Mouse (Mus musculus): ENCODE measurements around the gene Hyal1.

Gene Hyal1

DNA sequence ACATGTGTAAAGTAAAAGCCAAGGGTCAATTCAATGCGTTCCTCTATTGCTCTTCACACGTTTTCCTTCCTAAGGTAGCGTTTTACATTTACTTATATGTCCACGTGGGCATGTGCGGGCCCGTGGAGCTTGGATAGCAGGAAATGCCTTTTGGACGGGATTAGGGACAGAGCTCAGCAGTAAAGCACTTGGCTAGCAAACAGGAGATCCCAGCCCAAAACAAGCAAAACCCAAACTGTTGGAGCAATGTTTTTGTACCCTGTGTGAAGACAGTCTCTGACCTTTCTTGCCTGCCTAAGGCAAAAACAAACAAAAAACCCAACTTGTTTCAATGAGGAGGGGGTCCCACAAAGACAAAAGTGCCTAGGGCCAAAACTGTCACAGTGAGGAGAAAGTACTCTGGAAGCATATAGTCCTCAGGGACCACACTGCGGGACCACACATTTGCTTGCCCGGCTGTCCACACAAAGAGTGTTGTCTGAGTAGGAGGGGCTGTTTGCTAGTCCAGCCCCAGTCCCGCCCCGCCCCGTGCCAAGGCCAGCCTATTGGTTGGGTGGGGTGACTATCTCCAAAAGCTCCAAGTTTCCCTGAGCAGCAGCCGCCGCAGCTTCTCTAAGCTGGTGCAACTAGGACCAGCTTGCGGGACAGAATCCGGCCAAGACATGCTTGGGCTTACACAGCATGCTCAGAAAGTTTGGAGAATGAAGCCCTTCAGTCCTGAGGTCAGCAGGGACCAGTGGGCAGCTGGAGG lies at the start of gene Hyal1:
Gene Hyal1 (plus strand): TSS at position 571 of the 751 bp plus-strand sequence.
- no peak for DNase-seq (ENCODE audit: low spot score)

DNA sequence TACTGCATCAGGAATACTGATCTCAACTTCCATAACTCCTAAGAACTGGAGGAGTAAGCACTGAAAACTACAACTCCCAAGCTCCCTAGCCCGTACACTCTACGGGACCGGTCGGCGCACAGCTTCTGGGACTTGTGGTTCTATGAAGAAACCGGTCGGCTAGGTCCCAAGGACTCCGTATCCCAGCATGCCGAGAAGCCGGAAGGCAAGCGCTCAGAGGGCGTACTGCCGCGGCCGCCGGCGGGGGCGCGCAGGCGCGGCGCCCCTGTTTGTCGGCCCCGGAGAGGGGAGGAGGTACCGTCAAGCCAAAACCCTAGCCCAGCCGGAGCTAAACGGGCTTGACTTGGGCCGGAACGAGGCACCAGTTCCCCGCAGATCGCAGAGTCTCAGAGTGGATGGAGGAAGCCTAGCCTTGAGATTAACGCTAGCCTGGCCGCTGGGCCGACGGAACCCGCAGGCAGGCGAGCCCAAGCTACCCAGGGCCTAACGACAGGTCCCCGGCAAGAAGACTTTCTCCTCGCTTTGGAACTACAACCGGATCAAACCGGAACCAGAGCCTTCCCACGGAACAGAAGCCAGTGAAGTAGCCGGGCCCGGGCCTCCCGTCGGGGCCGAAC lies 42.8 kb upstream of the Hyal1 start, which contains the start of gene Tmem115:
Gene Tmem115 (plus strand): TSS at position 155 of the 617 bp plus-strand sequence.
- DNase-seq (ENCODE audit: low spot score), result peak; percentile 96

DNA sequence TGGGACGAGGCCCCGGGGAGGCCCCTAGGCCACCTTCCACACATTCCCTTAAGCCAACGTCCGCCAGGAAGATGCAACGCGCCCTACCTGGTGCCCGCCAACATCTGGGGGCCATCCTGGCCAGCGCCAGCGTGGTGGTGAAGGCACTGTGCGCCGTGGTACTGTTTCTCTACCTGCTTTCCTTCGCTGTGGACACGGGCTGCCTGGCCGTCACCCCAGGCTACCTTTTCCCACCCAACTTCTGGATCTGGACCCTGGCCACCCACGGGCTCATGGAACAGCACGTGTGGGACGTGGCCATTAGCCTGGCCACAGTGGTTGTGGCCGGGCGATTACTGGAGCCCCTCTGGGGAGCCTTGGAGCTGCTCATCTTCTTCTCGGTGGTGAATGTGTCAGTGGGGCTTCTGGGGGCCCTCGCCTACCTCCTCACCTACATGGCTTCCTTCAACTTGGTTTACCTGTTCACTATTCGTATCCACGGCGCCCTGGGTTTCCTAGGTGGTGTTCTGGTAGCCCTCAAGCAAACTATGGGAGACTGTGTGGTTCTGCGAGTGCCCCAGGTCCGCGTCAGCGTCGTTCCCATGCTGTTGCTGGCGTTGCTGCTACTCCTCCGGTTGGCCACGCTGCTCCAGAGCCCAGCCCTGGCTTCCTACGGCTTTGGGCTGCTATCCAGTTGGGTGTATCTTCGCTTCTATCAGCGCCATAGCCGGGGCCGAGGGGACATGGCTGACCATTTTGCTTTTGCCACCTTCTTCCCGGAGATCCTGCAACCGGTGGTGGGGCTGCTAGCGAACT lies 42.1 kb upstream of the Hyal1 start:
- DNase-seq (ENCODE audit: low spot score), result no peak

DNA sequence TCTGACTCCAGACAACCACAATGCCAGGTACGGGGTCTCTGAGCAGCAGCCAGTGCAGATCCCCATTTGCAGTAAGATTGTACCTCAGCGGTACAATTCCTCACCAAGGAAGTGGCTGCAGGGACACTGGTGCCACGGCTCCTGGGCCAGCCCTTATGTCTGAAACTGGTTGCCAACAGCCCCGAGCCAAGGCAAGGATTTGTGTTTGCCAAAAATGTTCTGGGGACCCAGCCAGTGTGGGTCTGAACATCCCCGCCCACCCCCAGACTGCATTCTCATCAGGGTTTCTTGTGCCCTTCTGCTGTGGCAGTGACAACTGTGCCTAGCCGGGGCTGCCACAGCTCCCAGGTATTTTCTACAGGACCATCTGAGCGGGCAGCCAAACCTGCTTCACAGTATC lies 38.5 kb upstream of the Hyal1 start:
- DNase-seq (ENCODE audit: low spot score), result no peak

DNA sequence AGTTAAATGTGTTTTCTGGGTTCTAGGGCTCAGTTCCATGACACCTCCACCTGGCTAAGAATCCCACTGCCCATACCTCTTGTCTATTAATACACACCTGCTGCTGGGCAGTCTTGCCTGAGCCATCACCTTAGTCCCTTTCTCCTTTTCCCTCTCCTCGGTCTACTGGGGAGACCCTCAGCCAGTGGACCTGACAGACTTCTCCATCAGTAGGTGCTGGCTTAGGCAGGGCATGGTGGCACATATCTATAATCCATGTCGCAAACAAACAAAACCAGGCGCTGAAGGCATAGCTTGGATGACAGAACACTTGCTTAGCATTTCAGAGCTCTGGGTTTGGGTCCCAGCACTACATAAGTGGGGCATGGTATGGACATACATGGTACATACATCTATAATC lies 38.0 kb upstream of the Hyal1 start:
- DNase-seq (ENCODE audit: low spot score), result no peak

DNA sequence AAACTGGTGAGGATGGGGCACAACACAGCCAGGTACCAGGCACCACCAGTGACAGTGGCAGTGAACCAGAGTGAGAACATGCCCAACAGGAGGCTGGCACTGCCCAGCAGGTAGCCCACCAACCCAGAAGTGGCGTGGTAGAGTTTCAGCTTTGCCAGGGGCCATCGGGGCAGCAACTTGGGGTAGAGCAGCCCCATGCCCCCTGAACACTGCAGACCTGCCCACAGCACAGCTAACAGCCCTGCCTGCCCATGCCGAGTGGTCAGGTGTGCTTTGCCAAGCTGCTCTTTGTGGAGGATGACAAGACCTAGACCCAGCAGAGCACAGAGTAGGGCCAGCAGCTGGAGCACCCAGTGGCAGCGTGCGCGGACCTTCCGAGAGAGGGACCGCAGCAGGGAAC lies 36.8 kb upstream of the Hyal1 start:
- no peak for DNase-seq (ENCODE audit: low spot score)

DNA sequence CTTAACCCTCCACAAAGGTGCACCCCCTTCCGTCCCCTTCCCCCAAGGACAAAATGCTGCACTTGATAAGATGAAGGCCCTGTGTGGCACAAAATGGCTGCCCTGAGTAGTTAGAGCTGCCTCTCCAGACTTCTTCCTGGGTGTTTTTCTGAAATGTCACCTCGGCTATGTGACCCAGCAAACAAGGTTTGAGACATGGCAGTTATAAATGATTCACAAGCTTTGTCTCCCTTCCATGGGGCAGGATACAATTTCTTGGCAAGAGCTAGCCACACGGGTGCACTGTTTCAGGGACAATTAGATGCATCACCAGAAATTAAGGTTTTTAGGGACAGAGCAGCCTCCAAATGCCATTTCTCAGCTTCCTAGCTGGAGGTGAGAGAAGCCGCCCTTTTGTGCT lies 36.3 kb upstream of the Hyal1 start:
- no peak for DNase-seq (ENCODE audit: low spot score)

DNA sequence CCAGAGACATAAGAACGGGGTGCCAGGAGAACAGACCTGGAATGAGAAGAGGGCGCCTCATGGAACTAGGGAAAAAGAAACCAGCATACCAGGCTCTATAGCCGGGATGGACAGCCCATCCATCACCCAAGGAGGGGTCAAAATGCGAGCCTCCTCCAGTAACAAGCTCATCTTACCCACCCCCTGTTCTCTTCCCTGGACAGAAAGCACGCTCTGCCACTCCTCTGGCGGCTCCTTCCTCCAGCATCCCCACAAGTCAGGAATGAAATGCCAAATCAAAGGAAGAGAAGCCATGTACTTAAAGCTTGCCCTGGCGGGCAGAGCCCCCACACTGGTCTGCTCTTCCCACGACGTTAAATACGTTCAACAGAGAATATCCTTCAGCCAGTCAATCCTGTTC lies 35.7 kb upstream of the Hyal1 start:
- DNase-seq (ENCODE audit: low spot score), result no peak

DNA sequence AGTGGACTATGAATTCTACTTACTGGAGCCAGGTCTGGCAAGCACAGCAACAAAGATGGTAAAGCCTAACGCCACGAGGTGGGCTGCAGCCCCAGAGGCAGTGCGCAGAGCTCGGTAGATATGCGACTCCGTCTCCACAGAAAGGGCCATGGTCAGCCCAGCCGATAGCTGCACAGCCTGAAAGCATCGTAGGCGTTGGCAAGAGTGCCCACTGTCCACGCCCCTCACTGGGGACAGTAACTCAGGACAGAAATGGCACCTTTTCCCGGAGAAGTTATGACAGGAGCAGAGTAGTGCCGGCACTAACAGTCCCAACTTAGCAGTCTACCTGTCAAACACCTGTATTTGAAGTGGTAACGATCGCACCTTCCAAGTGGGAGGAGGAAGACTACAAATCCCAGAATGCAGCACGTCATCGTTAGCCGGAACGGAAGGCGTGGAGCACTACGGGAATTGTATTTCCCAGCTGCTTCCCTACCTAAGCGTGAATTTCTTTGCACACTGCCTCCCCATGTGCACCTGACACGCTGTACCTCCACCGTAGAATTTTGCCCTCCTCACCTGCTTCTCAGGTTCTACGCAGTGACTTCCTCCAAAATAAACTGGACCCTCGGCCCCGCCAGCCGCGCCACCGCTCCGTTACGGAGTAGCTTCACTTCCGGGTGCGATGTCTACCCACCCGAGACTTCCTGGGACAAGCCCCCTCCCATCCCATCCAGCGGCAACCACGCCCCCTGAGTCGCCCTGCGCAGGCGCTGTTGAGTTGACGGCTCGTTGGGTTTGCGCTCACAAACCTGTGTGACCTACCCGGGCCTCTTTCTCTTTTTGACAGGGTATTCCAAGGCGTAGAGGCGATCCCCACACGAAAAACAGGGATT lies 35.0 kb upstream of the Hyal1 start, which contains the start of the genes Cyb561d2 and Nprl2:
Gene Cyb561d2 (minus strand): TSS at position 720 of the 878 bp plus-strand sequence.
Gene Nprl2 (plus strand): TSS at position 753 of the 878 bp plus-strand sequence.
- peak; percentile 95 for DNase-seq (ENCODE audit: low spot score)

DNA sequence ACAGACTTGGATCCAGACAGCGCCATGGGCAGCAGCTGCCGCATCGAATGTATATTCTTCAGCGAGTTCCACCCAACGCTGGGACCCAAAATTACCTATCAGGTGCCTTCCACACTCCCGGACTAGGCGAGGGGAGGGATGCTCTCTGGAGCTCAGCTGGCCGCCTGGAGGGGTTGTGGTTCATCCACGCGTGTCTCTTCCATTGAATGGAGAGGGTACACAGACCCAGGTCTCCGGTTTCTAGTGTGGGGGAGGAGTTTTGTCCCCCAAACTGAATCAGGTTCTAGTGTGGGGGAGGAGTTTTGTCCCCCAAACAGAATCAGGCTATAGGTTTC lies 34.4 kb upstream of the Hyal1 start:
- DNase-seq (ENCODE audit: low spot score), result no peak

DNA sequence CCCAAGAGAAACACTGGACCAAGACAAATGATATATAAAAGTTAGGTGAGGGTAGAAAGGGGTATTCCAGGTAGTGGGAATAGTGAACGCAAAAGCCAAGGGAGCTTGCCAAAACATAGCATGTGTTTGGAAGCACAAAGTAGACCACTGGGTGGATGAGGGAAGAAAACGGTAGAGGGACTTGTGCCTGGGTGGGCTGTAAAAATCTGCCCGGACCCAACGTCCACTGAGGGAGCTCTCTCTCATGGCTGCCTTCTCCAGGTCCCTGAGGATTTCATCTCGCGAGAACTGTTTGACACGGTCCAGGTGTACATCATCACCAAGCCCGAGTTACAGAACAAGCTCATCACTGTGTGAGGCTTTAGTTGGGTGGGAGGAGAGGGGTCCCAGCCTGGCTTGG lies 34.0 kb upstream of the Hyal1 start:
- peak; percentile 35 for DNase-seq (ENCODE audit: low spot score)

DNA sequence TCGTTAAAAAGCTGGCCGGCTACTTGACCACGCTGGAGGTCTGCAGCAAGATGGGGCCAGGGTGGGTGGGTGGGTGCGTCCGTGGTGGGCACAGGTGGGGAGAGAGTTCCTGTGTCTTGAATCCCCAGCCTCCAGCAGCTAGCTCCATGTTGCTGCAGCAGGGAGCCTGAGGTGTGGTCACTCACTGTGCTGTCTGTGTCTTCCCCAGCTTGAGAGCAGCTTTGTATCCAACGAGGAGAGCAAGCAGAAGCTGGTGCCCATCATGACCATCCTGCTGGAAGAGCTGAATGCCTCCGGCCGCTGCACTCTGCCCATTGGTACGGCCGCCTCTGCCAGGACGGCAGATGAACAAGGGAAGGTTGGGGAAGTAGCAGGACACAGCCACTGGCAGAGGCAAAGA lies 33.4 kb upstream of the Hyal1 start:
- no peak for DNase-seq (ENCODE audit: low spot score)

DNA sequence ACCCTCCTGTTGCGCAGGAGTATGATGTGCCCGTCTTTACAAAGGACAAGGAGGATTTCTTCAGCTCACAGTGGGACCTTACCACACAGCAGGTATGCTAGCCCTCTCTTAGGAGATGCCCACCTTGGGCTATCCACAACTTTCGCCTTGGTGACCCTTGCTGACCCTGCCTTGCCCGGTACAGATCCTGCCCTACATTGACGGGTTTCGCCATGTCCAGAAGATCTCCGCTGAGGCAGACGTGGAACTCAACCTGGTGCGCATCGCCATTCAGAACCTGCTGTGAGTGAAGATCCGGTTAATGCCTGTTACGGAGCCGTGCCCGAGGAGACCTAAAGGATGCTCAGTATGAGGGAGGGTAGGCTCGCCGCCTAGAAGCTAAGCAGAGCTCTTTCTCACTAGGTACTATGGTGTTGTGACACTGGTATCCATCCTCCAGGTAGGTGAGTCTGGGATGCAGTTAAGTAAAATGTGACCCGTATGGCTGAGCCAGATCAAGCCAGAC lies 32.5 kb upstream of the Hyal1 start:
- DNase-seq (ENCODE audit: low spot score), result no peak

DNA sequence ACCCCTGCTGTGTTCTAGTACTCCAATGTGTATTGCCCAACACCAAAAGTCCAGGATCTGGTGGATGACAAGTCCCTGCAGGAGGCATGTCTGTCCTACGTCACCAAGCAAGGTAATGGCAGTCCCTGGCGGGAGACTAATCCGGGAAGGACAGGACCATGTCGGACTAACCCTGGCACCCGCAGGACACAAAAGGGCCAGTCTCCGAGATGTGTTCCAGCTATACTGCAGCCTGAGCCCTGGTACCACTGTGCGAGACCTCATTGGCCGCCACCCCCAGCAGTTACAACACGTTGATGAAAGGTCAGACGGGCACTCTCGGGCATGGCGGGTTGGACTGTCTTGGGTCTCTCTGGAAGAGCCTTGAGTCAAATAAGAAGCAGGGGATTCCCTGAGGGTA lies 32.0 kb upstream of the Hyal1 start:
- DNase-seq (ENCODE audit: low spot score), result no peak

DNA sequence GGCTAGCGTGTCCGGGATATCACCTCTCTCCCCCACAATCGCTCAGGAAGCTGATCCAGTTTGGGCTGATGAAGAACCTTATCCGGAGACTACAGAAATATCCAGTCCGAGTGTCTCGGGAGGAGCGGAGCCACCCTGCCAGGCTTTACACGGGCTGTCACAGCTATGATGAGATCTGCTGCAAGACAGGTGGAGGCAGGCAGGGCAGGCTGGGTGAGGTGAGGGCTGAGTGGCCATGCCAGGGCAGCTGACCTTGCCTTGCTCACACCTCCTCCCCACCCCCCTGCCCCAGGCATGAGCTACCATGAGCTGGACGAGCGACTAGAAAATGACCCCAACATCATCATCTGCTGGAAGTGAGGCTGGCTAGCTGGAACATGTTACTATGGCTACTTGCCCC lies 31.5 kb upstream of the Hyal1 start:
- no peak for DNase-seq (ENCODE audit: low spot score)

DNA sequence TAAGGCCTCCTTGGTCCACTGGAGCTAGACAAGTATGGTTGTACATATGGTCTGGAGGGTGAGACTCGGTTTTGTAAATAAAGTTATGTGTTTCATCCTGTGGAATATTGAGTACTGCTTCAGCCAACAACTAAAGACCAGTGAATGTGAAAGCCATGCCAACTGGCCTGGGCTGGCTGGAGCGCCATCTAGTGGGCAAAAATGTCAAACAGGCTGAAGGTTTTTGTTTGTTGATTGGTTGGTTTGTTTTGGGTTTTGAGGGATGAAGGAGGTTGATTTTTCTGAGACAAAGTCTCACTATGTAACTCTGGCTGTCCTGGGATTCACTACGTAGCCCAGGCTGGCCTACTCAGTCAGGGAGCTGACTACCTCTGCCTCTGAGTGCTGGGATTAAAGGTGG lies 31.1 kb upstream of the Hyal1 start:
- peak; percentile 77 for DNase-seq (ENCODE audit: low spot score)

DNA sequence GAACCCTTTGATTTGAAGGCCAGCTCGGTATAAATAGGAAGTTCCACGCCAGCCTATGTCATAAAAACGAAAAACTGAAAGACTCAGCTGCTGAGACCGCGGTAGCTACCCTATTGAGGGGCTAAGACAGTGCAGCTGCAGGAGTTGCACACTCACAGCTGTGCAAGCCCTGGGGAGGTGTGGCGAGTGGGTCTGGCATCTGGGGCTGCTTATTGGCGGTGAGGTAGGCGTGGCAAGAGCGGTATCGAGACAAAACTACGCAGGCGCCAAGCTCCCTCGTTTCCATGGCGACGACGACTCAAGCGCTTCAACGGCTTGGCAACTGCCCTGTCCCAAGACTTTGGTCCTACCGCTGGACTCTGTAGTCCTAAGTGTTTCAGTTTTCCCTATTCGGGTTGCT lies 29.7 kb upstream of the Hyal1 start, which contains the start of gene Zmynd10:
Gene Zmynd10 (plus strand): TSS at position 273 of the 400 bp plus-strand sequence.
- DNase-seq (ENCODE audit: low spot score), result peak; percentile 93

DNA sequence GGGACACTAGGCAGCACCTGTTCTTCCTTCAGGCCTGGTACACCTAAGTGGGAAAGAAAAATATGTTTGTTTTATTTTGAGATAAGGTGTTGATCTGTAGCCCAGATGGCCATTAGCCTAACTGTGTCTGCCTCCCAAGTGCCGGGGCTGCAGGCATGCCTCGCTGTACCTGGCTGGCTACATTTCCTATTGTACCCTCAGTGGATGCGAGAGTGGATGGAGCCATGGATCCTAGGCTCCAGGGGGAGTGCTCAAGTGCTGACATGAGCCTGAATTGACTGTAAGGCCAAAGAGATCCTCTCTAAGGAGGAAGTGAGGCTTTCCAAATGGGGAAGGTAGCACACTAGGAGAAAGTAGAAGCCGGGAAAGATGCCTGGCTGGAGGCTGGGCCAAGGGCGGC lies 28.8 kb upstream of the Hyal1 start:
- DNase-seq (ENCODE audit: low spot score), result no peak

DNA sequence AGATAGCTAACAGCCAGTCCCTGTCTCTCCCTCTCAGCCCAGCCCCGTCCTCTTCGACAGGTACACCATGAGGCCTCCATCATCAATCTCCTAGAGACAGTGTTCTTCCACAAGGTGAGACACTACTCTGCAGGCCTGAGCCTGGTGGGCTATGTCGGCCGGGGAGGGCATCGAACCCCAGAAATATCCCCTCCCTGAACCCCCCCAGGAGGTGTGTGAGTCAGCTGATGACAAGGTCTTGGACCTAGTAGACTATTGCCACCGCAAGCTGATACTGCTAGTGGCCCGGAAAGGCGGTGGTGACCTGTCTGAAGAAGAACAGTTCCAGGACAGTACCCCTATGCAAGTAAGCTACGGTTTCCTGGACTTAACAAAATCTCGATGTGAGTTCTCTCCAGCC lies 27.9 kb upstream of the Hyal1 start:
- DNase-seq (ENCODE audit: low spot score), result no peak

DNA sequence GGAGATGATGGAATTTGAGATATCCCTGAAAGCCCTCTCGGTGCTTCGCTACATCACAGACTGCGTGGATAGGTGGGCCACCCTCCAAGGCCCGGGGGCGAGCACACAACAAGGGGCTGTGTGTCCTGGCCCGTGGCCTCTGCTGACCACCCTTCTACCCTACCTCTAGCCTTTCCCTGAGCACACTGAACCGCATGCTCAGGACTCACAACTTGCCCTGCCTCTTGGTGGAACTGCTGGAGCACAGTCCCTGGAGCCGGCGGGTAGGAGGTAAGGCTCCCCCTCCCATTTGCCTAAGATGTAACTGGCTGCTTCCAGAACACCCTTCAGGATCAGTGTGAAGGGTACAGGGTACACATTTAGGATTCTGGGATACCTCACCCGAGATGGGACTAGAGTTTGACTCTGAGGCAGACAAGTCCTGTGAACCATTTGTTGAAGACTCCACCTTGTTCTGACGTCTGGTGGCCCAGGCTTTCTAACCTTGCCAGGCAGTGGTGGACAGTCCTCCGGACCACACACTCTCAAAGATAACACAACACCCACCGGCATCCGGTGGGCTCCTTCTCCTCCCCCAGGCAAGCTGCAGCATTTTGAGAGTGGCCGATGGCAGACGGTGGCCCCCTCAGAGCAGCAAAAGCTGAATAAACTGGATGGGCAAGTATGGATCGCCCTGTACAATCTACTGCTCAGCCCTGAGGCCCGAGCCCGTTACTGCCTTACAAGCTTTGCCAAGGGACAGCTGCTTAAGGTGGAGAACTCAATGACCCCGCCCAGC lies 27.2 kb upstream of the Hyal1 start:
- no peak for DNase-seq (ENCODE audit: low spot score)

Measured in MN1 (cell line).